Mouse (Mus musculus): Measurements from ENCODE around the gene Frmd6.

GRCm38 (mm10) chr12:70827901-70828271, 2.6 kb downstream of the Frmd6 start:
- TF ChIP-seq POLR2A (IDR thresholded peaks at IDR 0.05; ENCODE audit: borderline replicate concordance, control insufficient read depth, low read depth, low read length) (no peak), CTCF (IDR thresholded peaks at IDR 0.05; ENCODE audit: control insufficient read depth, insufficient read depth, low read length) (no peak)

Measured in bone marrow, adult 2 months (tissue).